Mouse (Mus musculus) erythroblast, embryonic 14.5 days (primary cell): ENCODE data around the gene Zcchc24. TPM values are rescaled to one million over a fixed set of nuclear protein-coding genes. Genes with fewer than 3 reads are reported as not detected.
"Not testable (repeated sequence)": the region's sequence is repeated elsewhere in the genome, so short reads cannot be mapped to it uniquely, and the experiment has no call there.

Experiments
- H3K27me3 ChIP-seq: 2 replicates; pipeline ENCODE4 v1.6.1; 2012; ENCODE audit warnings: inconsistent platforms; ENCODE audit not compliant: control insufficient read depth
- H3K36me3 ChIP-seq: 2 replicates; pipeline ENCODE4 v1.6.1; 2012; ENCODE audit warnings: mild to moderate bottlenecking, inconsistent platforms; ENCODE audit not compliant: control insufficient read depth
- H3K4me1 ChIP-seq: 2 replicates; pipeline ENCODE4 v1.6.1; 2012; ENCODE audit warnings: inconsistent platforms; ENCODE audit not compliant: control insufficient read depth
- H3K4me3 ChIP-seq: replicated peaks from 2 replicates; pipeline ENCODE3; 2012; ENCODE audit warnings: moderate library complexity, mild to moderate bottlenecking, inconsistent platforms
- H3K9me3 ChIP-seq: 2 replicates; pipeline ENCODE4 v1.6.1; 2012; ENCODE audit warnings: low read length, inconsistent platforms, mixed read lengths; ENCODE audit not compliant: control insufficient read depth
- GATA1 ChIP-seq: IDR thresholded peaks from 2 replicates; pipeline ENCODE4 v1.6.1; 2012; ENCODE audit warnings: low read length, inconsistent platforms, mixed read lengths
- TAL1 ChIP-seq: IDR thresholded peaks from 3 replicates; pipeline ENCODE4 v1.6.1; 2012; ENCODE audit warnings: low read length, inconsistent platforms, mixed read lengths
- polyA plus RNA-seq: library from polyadenylated mRNA; stranded (reverse); fragments of >175 nt; gene quantifications from 2 replicates; pipeline ENCODE4 v1.2.3, GENCODE M21; 2012

Gene Zcchc24
- 0.02 and 0.04 TPM in 2 replicates for polyA plus RNA-seq

- Histone ChIP-seq H3K4me3 (peak within 1 kb of the TSS; percentile 65), H3K4me1 (peaks cover 19% of the 10 kb centered on the region), H3K9me3 (no peaks in the 10 kb centered on the region), H3K36me3 (no peaks in the 10 kb centered on the region), H3K27me3 (peaks cover 25% of the 10 kb centered on the region)
- TF ChIP-seq GATA1 = no peak
- TF ChIP-seq TAL1 = no peak
Observed at GRCm38 (mm10) chr14:25768915-25769625, at the start of gene Zcchc24. Gene Zcchc24, minus strand, starts transcription at chr14:25769039.

GRCm38 (mm10) chr14:25816416-25816815 is 47.6 kb upstream of the Zcchc24 start:
- no peaks in the 10 kb centered on the region for H3K36me3 ChIP-seq
- no peaks in the 10 kb centered on the region; the same call in 1 of the 2 replicates for H3K27me3 ChIP-seq
- TF ChIP-seq GATA1 (no peak), TAL1 (no peak)
- no peak overlapping the region for H3K4me3 ChIP-seq
- H3K9me3 ChIP-seq = no peaks in the 10 kb centered on the region
- no peaks in the 10 kb centered on the region for H3K4me1 ChIP-seq

GRCm38 (mm10) chr14:25814140-25814539 is 45.3 kb upstream of the Zcchc24 start:
- Histone ChIP-seq H3K27me3 (no peaks in the 10 kb centered on the region; the same call in 1 of the 2 replicates), H3K9me3 (no peaks in the 10 kb centered on the region), H3K4me3 (no peak overlapping the region), H3K4me1 (no peaks in the 10 kb centered on the region), H3K36me3 (no peaks in the 10 kb centered on the region)
- TF ChIP-seq TAL1 = no peak
- TF ChIP-seq GATA1 = no peak

- H3K36me3 ChIP-seq, H3K27me3 ChIP-seq, H3K4me3 ChIP-seq, H3K9me3 ChIP-seq, H3K4me1 ChIP-seq: not testable (repeated sequence)
Observed at GRCm38 (mm10) chr14:25811026-25811425, 42.2 kb upstream of the Zcchc24 start.

GRCm38 (mm10) chr14:25806561-25806960 is 37.7 kb upstream of the Zcchc24 start:
- no peak for TF ChIP-seq TAL1
- no peak for TF ChIP-seq GATA1
- no peak overlapping the region for H3K4me3 ChIP-seq
- no peaks in the 10 kb centered on the region for H3K9me3 ChIP-seq
- H3K4me1 ChIP-seq = no peaks in the 10 kb centered on the region
- H3K36me3 ChIP-seq = no peaks in the 10 kb centered on the region
- H3K27me3 ChIP-seq = no peaks in the 10 kb centered on the region

GRCm38 (mm10) chr14:25805871-25806270 is 37.0 kb upstream of the Zcchc24 start:
- TF ChIP-seq TAL1 (no peak), GATA1 (no peak)
- Histone ChIP-seq H3K9me3 (no peaks in the 10 kb centered on the region), H3K27me3 (no peaks in the 10 kb centered on the region), H3K4me1 (no peaks in the 10 kb centered on the region), H3K36me3 (no peaks in the 10 kb centered on the region), H3K4me3 (no peak overlapping the region)

GRCm38 (mm10) chr14:25803246-25803809 is 34.5 kb upstream of the Zcchc24 start:
- Histone ChIP-seq H3K27me3 (no peaks in the 10 kb centered on the region), H3K9me3 (no peaks in the 10 kb centered on the region), H3K36me3 (no peaks in the 10 kb centered on the region), H3K4me3 (no peak overlapping the region), H3K4me1 (no peaks in the 10 kb centered on the region)
- TF ChIP-seq TAL1 (no peak), GATA1 (no peak)

GRCm38 (mm10) chr14:25802511-25802910 is 33.7 kb upstream of the Zcchc24 start:
- Histone ChIP-seq H3K4me3 (no peak overlapping the region), H3K36me3 (no peaks in the 10 kb centered on the region), H3K9me3 (no peaks in the 10 kb centered on the region), H3K27me3 (no peaks in the 10 kb centered on the region), H3K4me1 (no peaks in the 10 kb centered on the region)
- TF ChIP-seq GATA1 (no peak), TAL1 (no peak)

- Histone ChIP-seq H3K27me3 (no peaks in the 10 kb centered on the region), H3K4me1 (no peaks in the 10 kb centered on the region), H3K9me3 (no peaks in the 10 kb centered on the region), H3K36me3 (no peaks in the 10 kb centered on the region), H3K4me3 (no peak overlapping the region)
- no peak for TF ChIP-seq TAL1
- TF ChIP-seq GATA1 = no peak
Observed at GRCm38 (mm10) chr14:25800166-25800960, 31.5 kb upstream of the Zcchc24 start.
